Mouse (Mus musculus): ENCODE data around the gene Tbc1d13.

GRCm38 (mm10) chr2:30151840-30152239 is 18.3 kb downstream of the Tbc1d13 start:
- TF ChIP-seq CTCF (IDR thresholded peaks at IDR 0.05; ENCODE audit: control insufficient read depth, insufficient read depth, low read length): no peak
- no peak for TF ChIP-seq POLR2A (IDR thresholded peaks at IDR 0.05; ENCODE audit: borderline replicate concordance, control insufficient read depth, low read depth, low read length)
